Mouse (Mus musculus) frontal cortex, postnatal 36 days (tissue): ENCODE results near the gene Ankrd13a.

Experiments
- DNase-seq, 2 experiments: peaks; one replicate each; pipeline ENCODE4 v3.0.0; 2022; ENCODE audit warnings: low spot score in 2 of 2

Gene Ankrd13a

DNA sequence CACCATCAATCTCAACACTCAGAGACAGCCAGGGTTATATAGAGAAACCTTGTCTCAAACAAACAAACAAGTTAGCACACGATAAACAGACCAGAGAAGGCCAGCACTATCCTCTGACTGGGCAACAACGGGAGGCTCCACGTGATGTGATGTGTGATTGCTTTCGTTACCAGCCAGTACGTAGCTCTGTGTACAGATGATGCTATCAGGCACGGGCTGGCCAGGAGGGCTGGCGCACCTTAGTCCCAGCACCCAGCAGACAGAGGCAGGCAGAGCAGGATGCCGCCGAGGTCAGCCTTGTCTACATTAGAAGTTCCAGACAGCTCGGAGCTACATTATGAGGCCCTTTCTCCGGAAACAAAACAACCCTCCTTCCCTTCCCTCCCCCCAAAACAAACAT is 25.4 kb downstream of the Ankrd13a start:
- DNase-seq = no peak

DNA sequence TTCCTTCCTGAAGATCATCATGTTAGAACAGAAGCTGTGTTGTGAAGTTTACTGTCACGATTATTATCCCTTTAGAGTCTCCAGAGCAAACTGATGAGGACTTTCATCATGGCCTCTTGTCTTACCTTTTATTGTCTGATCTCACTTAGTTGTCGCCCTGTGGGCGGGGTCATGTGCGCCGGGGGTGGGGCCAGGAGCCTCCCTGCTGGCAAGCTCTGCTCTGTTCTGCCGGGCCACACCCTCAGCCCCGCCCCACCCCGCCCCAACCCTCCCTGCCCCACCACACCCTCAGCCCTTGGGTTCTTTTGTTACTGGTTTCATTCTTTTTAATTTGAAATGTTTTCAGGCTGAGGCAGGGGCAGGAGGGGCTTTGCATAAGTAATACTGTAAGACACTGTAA is 26.6 kb downstream of the Ankrd13a start:
- DNase-seq = no peak

DNA sequence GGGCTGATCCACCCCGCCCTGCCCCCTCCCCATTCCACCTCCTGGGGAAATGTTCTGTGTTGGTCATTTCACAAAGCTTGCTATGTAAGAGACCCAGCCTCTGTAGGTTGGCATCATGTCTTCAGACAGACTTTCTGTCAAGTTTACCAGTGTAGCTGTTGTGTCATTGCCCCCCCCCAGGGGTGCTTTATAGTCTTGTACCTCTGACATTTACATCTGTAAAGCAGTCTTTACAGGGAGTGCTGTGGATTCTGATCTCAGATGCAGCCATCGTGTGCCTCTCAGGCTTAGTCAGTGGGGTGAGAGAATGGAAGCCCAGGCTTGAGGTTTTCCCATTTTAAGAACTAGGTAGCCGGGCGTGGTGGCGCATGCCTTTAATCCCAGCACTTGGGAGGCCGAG is 27.4 kb downstream of the Ankrd13a start:
- DNase-seq = no peak

DNA sequence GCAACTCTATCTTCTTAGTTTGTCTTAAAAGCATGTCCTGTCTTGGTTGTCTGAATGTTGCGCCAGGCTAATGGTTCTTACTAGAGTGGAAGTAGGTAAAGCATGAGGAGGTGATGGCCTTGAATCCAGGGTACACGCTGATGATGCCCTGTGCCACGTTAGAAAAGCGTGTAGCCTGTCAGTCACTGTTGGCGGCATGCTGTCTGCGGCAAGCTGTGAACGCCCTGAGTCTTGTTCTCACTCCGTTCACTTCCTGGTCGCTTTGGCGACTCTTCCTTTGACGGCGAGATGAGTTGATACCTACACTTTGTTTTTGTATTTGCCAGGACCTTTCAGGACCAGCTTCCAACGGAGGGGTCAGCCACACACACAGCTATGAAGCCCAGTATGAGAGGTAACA is 28.8 kb downstream of the Ankrd13a start:
- no peak for DNase-seq

DNA sequence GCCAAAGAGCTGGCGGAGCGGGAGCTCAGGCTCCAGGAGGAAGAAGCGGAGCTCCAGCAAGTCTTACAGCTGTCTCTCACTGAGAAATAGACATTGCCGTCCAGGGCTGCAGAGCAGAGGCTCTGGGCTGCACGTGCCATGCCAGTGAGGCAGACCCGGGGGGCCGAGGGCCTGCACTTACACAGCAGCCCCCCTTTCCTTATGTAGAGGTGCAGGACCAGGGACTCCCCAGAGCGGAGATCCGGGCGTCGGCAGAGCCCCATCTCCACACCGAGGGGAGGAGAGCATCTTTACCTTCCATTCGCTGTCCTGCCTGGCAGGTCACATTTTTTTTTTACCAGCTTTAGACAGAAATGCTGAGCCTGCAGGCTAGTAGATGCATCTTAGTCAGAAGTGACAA is 29.9 kb downstream of the Ankrd13a start:
- no peak for DNase-seq

DNA sequence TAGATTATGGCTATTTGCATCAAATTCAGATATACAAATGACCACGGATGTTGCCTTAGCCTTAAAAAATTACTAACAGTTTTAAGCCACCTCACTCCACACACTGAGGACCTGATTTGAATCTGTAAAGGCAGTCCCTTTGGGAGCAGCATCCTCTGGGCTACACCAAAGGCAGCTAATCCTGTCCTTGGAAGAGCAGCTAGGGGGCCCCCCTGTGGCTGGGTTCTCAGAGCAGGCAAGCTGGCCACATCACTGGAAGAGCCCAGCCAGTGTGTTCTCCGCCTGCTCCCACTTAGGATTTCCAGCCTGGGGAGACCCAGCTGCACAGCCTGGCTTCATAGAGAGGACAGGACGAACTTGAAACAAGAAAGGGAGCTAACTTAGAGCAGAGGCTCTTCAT is 30.5 kb downstream of the Ankrd13a start:
- peak; percentile 50 to 72 for DNase-seq

DNA sequence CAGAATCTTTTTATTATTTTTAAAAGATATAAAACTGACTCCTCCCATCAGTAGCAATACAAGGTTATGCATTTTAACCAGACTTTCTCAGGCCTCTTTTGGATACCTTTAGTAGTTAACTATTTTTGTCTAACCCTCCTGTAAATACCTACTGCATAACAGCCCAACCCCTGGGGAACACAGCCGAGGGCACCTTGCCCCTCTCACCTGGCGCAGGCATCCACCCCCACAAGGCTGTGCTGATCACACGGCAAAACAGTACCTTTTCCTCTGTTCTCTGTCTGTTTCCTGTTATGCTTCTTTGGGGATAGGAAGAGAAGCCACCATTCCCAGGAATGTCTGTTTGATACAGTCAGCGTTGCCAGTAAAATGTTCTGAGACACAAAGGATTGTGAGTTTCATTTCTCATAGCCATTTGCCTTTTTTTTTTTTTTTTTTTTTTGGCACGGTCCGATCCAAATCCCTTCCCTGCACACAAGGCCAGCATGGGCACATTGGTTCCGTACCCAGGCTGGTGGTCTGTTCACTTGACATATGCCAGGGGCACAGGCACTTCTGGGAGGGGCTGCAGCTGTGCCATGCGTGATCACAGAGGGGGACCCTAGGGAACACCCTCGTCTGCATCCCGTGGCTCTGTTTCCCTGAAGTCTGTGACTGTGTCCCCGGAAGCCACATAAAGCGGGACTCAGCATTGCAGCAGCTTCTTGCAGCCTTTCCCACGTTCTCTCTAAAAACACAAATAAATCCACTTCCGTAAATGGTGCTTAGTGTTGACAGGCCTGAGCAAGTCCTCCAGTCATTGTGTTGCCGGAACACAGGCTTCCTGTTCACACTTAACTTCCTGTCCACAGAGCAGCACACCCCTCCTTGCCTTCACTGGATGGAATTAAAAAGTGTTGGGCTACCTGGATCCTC is 31.2 kb downstream of the Ankrd13a start:
- no peak for DNase-seq

DNA sequence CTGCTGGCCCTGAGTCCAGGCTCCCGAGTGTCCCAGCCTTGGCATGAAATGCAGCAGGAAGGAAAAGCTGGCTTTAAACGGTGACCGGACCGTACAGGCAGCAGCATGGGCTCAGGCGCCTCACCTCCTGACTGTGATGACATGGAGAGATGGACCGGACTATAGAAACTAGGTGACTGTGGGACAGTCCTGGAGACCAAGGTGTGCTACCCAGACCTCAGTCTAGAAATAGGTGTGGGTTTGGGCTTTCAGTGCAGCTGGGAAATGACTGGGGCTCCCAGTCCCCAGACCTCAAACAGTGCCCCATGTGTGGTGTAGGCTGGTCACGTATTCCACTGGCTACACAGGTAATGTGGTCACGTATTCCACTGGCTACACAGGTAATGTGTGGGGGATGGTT is 32.2 kb downstream of the Ankrd13a start:
- no peak for DNase-seq

DNA sequence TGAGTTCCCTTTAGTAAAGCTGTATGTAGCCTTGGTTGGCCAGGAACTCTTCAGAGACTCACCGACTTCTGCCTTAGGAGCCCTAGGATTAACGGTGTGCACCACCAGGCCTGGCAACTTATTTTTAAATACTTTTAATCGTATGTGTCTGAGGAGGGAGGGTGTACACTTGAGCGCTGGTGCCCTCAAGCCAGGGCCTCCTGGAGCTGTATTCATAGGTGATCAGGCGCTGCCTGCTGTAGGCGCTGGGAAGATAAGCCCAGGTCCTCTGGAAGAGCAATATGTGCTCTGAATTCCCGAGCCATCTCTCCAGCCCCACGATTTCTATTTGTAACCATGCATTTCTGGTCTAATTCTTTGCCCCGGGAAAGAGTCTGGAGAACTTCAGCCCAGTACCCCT is 32.6 kb downstream of the Ankrd13a start:
- DNase-seq = no peak

DNA sequence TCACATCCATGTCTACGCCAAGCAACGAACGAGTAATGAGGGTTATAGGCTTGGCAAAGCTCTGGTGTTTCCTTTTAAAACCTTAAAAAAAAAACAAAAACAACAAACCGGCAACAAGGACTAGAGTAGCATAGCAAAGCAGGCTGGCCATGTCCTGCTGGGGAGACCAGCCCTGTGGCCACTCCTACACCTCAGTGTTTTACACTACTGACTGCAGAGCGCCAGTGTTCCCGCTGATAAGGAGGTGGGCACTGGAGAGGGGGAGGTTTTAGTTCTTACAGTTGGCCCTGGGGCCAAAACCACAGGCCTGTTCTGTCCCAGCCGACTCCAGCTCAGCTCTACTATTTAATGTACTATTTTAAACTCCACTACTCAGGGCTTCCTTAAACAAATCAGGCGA is 33.0 kb downstream of the Ankrd13a start:
- no peak for DNase-seq

DNA sequence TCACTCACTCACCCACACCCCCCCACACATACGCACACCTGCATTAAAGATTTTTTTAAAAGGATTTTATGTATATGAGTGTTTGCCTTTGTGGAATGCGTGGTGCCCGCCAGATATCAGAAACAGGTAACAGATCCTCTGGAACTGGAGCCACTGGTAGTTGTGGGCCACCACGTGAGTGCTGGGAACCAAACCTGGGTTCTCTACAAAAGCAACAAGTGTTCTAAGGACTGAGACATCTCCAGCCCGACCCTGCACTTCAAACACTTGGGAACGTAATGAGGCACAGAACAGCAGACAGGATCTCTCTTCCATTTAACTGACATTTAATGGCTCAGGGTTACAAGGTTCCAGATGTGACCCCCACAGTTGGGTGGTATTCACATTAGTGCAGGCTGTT is 33.4 kb downstream of the Ankrd13a start:
- no peak for DNase-seq

DNA sequence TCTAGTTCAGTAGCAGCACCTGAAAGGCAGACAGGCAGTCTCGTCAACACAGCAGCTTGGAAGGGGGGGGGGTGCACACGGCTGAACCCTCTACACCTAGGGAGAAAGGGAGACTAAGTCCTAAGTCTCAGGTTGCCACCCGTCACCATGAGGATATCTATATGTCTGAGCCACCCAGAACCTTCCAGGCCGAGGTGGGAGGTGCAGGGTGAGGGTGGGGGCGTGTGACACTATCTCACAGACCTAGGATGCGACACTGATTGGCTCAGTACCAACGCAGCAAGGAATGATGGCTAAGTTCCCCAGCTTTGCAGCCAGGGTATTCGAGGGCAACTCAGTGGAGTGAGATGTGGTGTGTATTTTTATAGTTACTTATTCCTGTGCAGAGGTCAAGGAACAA is 33.9 kb downstream of the Ankrd13a start:
- DNase-seq = no peak

DNA sequence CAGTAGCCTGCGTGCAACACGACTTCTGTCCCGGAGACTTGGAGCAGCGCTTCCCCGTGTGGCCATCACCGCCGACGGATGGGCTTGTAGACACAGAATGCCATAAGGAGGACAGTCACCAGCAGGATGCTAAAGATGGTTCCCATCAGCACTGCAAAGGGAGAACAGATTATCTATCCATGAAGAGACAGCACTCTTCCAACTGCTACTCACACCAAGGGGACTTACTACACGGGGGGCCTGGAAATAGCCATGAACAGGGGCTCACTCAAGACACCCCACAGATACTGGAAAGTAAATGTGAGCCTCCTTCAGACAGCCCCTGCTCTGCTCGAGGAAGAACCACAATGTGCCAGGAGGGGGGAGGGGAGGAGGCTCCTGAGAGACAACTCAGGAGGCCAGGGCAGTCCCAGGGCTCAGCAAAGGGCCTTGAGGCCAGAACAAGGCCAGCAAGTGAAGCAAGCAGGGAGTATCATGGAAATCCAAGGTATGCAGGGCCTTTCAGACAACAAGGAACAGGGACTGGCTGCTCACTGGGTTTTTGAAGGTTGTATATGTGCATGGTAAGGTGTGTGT is 34.8 kb downstream of the Ankrd13a start:
- no peak for DNase-seq

DNA sequence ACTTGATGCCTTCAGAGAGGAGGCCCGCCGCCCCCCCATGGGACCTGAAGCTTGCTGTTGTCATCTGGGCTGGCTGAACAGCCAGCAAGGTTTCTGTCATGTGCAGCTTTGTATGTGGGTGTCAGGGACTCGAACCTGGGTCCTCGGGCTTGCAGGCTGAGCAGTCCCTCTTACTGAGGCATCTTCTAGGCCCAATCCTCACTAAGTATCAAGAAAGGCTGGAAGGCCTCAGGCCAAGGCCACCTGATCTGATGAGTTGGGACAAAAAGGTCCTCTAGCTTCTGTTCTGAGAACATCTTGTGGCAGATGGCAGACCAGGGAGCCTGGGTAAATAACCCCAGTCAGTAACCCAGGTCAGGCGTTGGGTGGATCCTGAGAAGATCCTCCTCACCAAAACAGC is 35.3 kb downstream of the Ankrd13a start:
- no peak for DNase-seq

DNA sequence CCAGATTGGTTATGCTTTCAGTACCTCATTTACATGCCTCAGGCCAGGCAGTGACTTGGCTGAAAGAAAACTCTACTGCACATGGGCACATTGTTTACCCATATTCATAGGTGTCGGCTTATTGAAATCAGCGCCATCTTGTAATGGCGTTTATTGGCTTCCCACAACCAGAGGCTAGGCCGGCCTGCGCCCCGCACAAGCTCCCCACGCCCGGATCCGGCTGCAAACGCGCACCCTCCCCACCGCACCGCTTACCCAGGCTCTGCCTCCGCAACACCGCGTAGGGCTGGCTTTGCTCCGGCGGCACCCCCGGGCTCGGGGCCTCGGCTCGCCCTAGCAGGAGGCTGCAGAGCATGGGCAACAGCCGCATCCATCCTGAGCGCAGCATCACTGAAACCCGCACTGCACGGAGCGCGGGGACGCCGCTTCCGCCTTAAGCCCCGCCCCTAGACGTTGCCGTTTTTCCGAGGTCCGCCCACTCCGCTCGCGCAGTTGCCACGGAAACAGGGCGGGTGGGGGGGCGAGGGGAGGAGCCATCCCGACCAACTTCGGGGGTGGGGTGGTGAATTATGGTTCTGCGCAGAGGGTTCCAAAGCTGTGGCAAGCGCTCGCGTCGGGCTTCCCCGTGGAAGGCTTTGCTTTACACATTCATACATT is 39.2 kb downstream of the Ankrd13a start:
- DNase-seq = peak; percentile 88 to 92

DNA sequence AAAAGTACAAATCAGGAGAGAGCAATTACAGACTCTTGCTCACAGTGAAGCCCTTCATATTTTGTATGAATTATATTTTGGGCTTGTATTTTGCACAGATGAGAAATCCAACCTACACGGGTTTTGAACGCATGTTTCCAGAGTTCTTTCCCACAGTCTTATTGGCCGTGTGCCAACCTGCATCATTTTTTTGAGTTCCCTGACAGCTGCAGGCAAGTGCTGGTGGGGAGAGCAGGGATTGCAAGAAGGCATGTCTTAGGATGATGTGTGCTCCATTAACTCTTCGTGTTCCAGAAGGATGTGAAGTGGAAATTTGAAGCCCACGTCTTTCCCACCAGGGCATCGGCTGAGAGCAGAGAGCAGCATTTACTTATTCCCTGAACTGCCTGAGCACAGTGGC is 42.1 kb downstream of the Ankrd13a start:
- DNase-seq = no peak

DNA sequence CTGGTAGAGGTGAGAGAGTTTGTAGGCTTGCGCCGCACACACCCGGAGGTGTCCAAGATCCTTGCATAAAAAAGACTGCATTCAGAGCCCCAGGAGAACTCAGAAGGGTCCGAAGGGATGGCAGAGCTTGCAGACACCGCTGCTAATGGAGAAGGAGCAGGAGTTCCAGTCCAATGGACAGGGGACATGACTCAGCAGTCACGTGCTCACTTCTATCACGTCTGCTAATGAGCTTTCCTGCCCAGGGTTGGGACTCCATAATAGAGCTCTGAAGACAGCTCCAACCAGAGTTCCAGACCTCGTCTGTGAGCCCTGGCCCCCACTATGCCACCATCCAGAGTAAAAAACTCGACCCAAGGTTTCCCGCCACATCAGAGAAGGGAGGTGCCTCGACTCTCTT is 43.6 kb downstream of the Ankrd13a start:
- no peak for DNase-seq

DNA sequence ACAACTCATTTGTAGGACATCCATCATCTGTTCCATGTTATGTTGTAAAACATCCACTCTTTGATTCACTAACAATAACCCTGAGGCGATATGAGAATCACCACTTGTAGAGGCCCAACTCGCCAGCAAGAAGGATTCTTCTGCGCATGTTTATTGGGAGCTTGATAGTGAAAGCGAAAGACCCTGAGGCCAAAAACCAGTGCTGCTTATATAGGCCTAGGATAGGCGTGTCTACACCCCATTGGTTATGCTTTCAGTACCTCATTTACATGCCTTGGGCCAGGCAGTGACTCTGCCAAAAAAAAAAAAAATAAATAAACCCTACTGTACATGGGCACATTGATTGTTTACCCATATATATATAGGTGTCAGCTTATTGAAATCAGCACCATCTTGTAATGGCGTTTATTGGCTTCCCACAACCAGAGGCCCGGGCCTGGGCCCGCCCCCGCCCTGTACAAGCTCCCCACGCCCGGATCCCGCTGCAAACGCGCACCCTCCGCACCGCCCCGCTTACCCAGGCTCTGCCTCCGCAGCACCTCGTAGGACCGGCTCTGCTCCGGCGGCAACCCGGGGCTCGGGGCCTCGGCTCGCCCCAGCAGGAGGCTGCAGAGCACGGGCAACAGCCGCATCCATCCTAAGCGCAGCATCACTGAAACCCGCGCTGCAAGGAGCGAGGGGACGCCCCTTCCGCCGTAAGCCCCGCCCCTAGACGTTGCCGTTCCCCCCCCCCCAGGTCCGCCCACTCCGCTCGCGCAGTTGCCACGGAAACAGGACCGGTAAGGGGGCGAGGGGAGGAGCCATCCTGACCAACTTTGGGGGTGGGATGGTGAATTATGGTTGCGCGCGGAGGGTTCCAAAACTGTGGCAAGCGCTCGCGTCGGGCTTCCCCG is 48.6 kb downstream of the Ankrd13a start, which contains the start of gene 1500011B03Rik:
TSS of gene 1500011B03Rik (minus strand) at position 673 of the 893 bp plus-strand sequence.
- DNase-seq = peak; percentile 76

DNA sequence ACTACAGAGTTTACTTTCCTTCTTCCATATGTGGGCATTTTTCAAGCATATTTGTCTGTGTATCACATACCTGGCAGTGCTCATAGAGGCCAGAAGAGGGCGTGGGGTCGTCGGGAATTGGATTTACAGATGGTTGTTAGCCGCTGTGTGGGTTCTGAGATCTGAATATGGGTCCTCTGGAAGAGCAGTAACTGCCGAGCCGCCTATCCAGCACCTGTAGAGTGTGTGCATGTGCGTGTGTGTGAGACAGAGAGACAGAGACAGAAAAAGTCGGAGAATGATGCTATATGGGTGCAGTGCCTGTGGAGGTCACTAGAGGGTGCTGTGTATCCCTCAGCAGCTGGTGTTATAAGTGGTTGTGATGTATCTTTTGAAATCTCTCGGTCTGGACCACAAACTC is 49.7 kb downstream of the Ankrd13a start:
- DNase-seq = peak in 1 of 2 experiments; percentile 68

DNA sequence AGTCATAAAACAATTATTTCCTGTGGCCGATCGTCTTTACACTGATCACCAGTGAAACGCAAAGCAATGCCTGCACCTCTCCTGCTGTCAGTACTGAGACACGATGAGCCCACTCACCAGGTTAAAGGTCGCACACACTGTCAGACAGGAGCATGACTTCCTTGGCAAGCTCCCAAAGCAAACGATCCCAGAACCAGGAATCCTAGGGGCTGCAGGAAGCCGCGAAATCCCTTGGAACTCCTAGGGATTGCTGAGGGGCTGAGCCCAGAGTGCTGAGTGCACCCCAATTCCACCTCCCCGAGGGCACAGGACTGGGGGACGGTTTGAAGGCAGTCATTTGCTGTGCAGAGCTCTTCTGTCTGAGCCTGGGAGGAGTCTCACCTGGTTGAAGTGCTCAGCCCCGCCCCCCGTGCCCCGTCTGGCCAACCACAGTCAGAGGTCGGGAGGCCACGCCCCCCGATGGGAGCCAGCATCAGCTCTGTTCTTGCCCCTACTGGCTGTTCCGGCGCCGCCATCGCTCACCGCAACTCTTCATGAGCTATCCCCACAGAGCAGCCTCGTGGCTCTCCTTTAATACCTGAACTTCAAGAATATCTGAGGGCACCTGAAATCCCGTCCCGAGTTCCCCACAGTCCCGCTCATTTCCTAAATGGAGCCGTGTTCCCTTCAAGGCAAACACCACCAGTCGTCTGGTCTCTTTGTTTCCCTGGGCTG is 51.7 kb downstream of the Ankrd13a start:
- no peak for DNase-seq

DNA sequence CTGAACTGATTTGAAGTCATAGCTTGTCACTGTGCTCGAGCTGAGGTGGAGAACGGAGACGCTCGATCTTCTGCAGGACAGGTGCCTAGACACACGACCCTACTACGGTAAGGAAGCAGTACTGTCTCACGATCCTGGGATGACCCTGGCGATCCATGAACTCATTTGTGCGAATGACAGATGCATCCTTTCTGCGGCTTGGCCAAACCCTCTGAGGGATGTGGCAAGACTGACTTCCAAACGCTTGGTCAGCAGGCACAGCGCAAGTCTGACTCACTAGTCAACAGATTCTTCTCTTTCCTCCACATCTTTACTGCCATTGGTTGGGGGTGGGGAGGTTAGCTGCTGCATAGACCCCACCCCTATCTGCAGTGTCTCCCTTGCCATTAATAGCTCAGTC is 53.0 kb downstream of the Ankrd13a start:
- DNase-seq = no peak
